10 mouse cellular contexts compared by ENCODE assay signal in genomic region chr14:7937052-7937630, GRCm38 (mm10). TPM values are rescaled to one million over a fixed set of nuclear protein-coding genes. Genes with fewer than 3 reads are reported as not detected.
DNase-seq lines count a peak whose midpoint lies in the region; ATAC-seq and TF ChIP-seq lines count a peak whose summit lies in the region.
"Had no signal": no experiment of that assay in that cellular context is flagged by ENCODE, and none has a peak within 500 bp of the region (broad histone marks: within the 10 kb centered on the region; RNA-seq: fewer than 3 reads in every experiment).

No protein-coding gene starts in this region.

- 50% methylated on average over 17 of the region's 17 CpGs for WGBS in heart, adult 2 months
- 17% methylated on average over 17 of the region's 17 CpGs for WGBS in embryonic facial prominence, embryonic 12.5 days
- 13% methylated on average over 17 of the region's 17 CpGs for WGBS in midbrain, embryonic 14.5 days

- H3K4me3 ChIP-seq in heart, adult 2 months = no peak overlapping the region
- no peak overlapping the region for H3K4me3 ChIP-seq in embryonic facial prominence, embryonic 12.5 days
- H3K4me3 ChIP-seq in midbrain, embryonic 14.5 days (replicated peaks; ENCODE audit: low read depth, low read length) = no peak overlapping the region
- H3K4me3 ChIP-seq: liver, embryonic 13.5 days had no signal

- 0 out of 2 replicates have a peak overlapping the region, but pooled peaks have one; percentile 1 for H3K4me2 ChIP-seq in embryonic facial prominence, embryonic 12.5 days (replicated peaks)
- H3K4me2 ChIP-seq in midbrain, embryonic 14.5 days (ENCODE audit: low read length) = no peak overlapping the region
- H3K4me2 ChIP-seq: liver, embryonic 13.5 days had no signal

- no peak overlapping the region for H3K9ac ChIP-seq in heart, adult 2 months (ENCODE audit: low read depth, low read length)
- H3K9ac ChIP-seq in embryonic facial prominence, embryonic 12.5 days = no peak overlapping the region
- H3K9ac ChIP-seq in midbrain, embryonic 14.5 days (replicated peaks; ENCODE audit: low read length) = no peak overlapping the region
- H3K9ac ChIP-seq: liver, embryonic 13.5 days had no signal

- TF ChIP-seq POLR2A in heart, adult 2 months (IDR thresholded peaks at IDR 0.05; ENCODE audit: insufficient read depth, low read depth, low read length) = no peak

- no peaks in the 10 kb centered on the region for H3K9me3 ChIP-seq in embryonic facial prominence, embryonic 12.5 days
- no peaks in the 10 kb centered on the region for H3K9me3 ChIP-seq in midbrain, embryonic 14.5 days (ENCODE audit: control insufficient read depth, low read length)
- H3K9me3 ChIP-seq: liver, embryonic 13.5 days had no signal

- no peaks in the 10 kb centered on the region for H3K79me2 ChIP-seq in heart, adult 2 months (replicated peaks; ENCODE audit: control insufficient read depth, insufficient read depth, low read length)

- no peak for TF ChIP-seq EP300 in heart, adult 2 months (IDR thresholded peaks at IDR 0.05; ENCODE audit: insufficient read depth, low read depth, low read length)

- no peaks in the 10 kb centered on the region for H3K27me3 ChIP-seq in heart, adult 2 months (ENCODE audit: control insufficient read depth, insufficient read depth, low read length)
- H3K27me3 ChIP-seq in embryonic facial prominence, embryonic 12.5 days = no peaks in the 10 kb centered on the region
- H3K27me3 ChIP-seq in midbrain, embryonic 14.5 days (ENCODE audit: control insufficient read depth, insufficient read depth, low read length) = no peaks in the 10 kb centered on the region
- H3K27me3 ChIP-seq: liver, embryonic 13.5 days; Patski had no signal

- H3K36me3 ChIP-seq in heart, adult 2 months (ENCODE audit: control insufficient read depth, insufficient read depth, low read length) = no peaks in the 10 kb centered on the region
- H3K36me3 ChIP-seq in embryonic facial prominence, embryonic 12.5 days = peaks cover 70% of the 10 kb centered on the region
- H3K36me3 ChIP-seq in midbrain, embryonic 14.5 days (ENCODE audit: control insufficient read depth, insufficient read depth, low read length) = peaks cover 38% of the 10 kb centered on the region

- no peak overlapping the region for H3K27ac ChIP-seq in heart, adult 2 months
- H3K27ac ChIP-seq in embryonic facial prominence, embryonic 12.5 days = no peak overlapping the region
- H3K27ac ChIP-seq in midbrain, embryonic 14.5 days (replicated peaks; ENCODE audit: low read depth, low read length) = no peak overlapping the region
- H3K27ac ChIP-seq: liver, embryonic 13.5 days had no signal

- intact Hi-C loops in heart, adult 2 months (cut with DNase I) = no loop called here
- intact Hi-C loops in gastrocnemius, postnatal 36 days (cut with DNase I) = no loop called here

- DNase-seq in heart, adult 2 months = no peak
- DNase-seq in heart, adult 11 months = no peak
- DNase-seq in CD4-positive helper T cell, adult 2 months (ENCODE audit: low read depth, low spot score) = peak; percentile 46
- DNase-seq in kidney, postnatal 14 days = peak; percentile 34
- DNase-seq in midbrain, embryonic 14.5 days = peak; percentile 73
- peak; percentile 31 to 53 for DNase-seq in thymus, postnatal 36 days
- no peak for DNase-seq in gastrocnemius, postnatal 36 days
- DNase-seq: liver, embryonic 13.5 days had no signal

- peak; percentile 55 for TF ChIP-seq CTCF in heart, adult 2 months (IDR thresholded peaks at IDR 0.05)

- ATAC-seq in embryonic facial prominence, embryonic 12.5 days (ENCODE audit: insufficient number of reproducible peaks, insufficient read depth, low FRiP score, low TSS enrichment) = no peak
- 0 out of 2 replicates have a peak, but pooled peaks have one; percentile 39 for ATAC-seq in midbrain, embryonic 14.5 days (ENCODE audit: low FRiP score, low TSS enrichment)
- ATAC-seq: Patski had no signal

- H3K4me1 ChIP-seq in heart, adult 2 months (ENCODE audit: control insufficient read depth, insufficient read depth, low read length) = no peaks in the 10 kb centered on the region; the same call in 1 of the 2 replicates
- H3K4me1 ChIP-seq in embryonic facial prominence, embryonic 12.5 days = no peaks in the 10 kb centered on the region
- no peaks in the 10 kb centered on the region for H3K4me1 ChIP-seq in midbrain, embryonic 14.5 days (ENCODE audit: control insufficient read depth, insufficient read depth, low read length)

RNA-seq across cellular contexts. Expression of gene Gm45521, which starts 19.9 kb away (rescaled TPM):
- total RNA-seq in heart, adult 2 months (2021) = not detected
- not detected in 2 replicates for polyA plus RNA-seq in heart, adult 2 months (2012; rRNA removed)
- polyA plus RNA-seq in embryonic facial prominence, embryonic 12.5 days (2016; fragmentation: Nextera tagmentation; extraction: Ambion mirVana) = not detected in 2 replicates
- polyA plus RNA-seq in midbrain, embryonic 14.5 days (2014; fragmentation: Nextera tagmentation; extraction: Ambion mirVana) = not detected in 2 replicates
- total RNA-seq in gastrocnemius, postnatal 36 days (2021) = not detected
- polyA plus RNA-seq: liver, embryonic 13.5 days; Patski had no signal

RNA-seq across cellular contexts. Expression of gene Dnase1l3, which starts 57.2 kb away (rescaled TPM):
- under 1 TPM in 1 of 2 experiments, not detected in 1; 0.07 TPM for total RNA-seq in heart, adult 2 months (2021)
- 0.12 and 0.57 TPM in 2 replicates for polyA plus RNA-seq in heart, adult 2 months (2012; rRNA removed)
- polyA plus RNA-seq in embryonic facial prominence, embryonic 12.5 days (2016; fragmentation: Nextera tagmentation; extraction: Ambion mirVana) = 0.09 TPM in 1 of 2 replicates, not detected in the other
- 0.09 TPM in 1 of 2 replicates, not detected in the other for polyA plus RNA-seq in midbrain, embryonic 14.5 days (2014; fragmentation: Nextera tagmentation; extraction: Ambion mirVana)
- total RNA-seq in gastrocnemius, postnatal 36 days (2021) = not detected

Comparison
In these comparisons a context has a peak if more than half of its experiments do, and no peak if none do; other contexts are left out.
1. DNase-seq: peak in CD4-positive helper T cell, adult 2 months (single experiment), kidney, postnatal 14 days (single experiment), midbrain, embryonic 14.5 days (single experiment) and thymus, postnatal 36 days (2 of 2); none in heart, adult 2 months (0 of 2), heart, adult 11 months (single experiment) and gastrocnemius, postnatal 36 days (0 of 2).